Comparison of ENCODE assay signal across 12 mouse cellular contexts in genomic region chr13:24144141-24144540, GRCm38 (mm10).
DNase-seq lines count a peak whose midpoint lies in the region; ATAC-seq and TF ChIP-seq lines count a peak whose summit lies in the region.
"Had no signal": no experiment of that assay in that cellular context is flagged by ENCODE, and none has a peak within 500 bp of the region (broad histone marks: within the 10 kb centered on the region; RNA-seq: fewer than 3 reads in every experiment).

No protein-coding gene starts in this region.

- H3K9me3 ChIP-seq in heart, embryonic 11.5 days (replicated peaks; ENCODE audit: control insufficient read depth, low read length): no peaks in the 10 kb centered on the region
- H3K9me3 ChIP-seq in midbrain, postnatal 0 days (ENCODE audit: low read length): no peaks in the 10 kb centered on the region
- H3K9me3 ChIP-seq in midbrain, embryonic 14.5 days (ENCODE audit: control insufficient read depth, low read length): no peaks in the 10 kb centered on the region
- H3K9me3 ChIP-seq: limb, embryonic 10.5 days; megakaryocyte, embryonic 14.5 days; stomach, embryonic 15.5 days had no signal

- H3K4me3 ChIP-seq in heart, embryonic 11.5 days (ENCODE audit: low read depth, low read length): no peak overlapping the region
- no peak overlapping the region for H3K4me3 ChIP-seq in midbrain, postnatal 0 days (ENCODE audit: low read depth, low read length)
- H3K4me3 ChIP-seq in midbrain, embryonic 14.5 days (replicated peaks; ENCODE audit: low read depth, low read length): no peak overlapping the region
- H3K4me3 ChIP-seq: limb, embryonic 10.5 days; megakaryocyte, embryonic 14.5 days; stomach, embryonic 15.5 days had no signal

- 60% methylated on average over 2 of the region's 2 CpGs for WGBS in heart, embryonic 11.5 days (ENCODE audit: insufficient replicate concordance)
- 67% methylated on average over 2 of the region's 2 CpGs for WGBS in midbrain, postnatal 0 days
- 70% methylated on average over 2 of the region's 2 CpGs for WGBS in midbrain, embryonic 14.5 days

- no peak for ATAC-seq in heart, embryonic 11.5 days (replicated peaks; ENCODE audit: insufficient number of reproducible peaks, low FRiP score, low TSS enrichment)
- no peak for ATAC-seq in midbrain, postnatal 0 days (ENCODE audit: low FRiP score)
- ATAC-seq in midbrain, embryonic 14.5 days (ENCODE audit: low FRiP score, low TSS enrichment): no peak

- peaks cover 39% of the 10 kb centered on the region for H3K27me3 ChIP-seq in heart, embryonic 11.5 days (ENCODE audit: control insufficient read depth, insufficient read depth, low read length)
- H3K27me3 ChIP-seq in midbrain, postnatal 0 days (ENCODE audit: insufficient read depth, low read length): no peaks in the 10 kb centered on the region
- no peaks in the 10 kb centered on the region for H3K27me3 ChIP-seq in midbrain, embryonic 14.5 days (ENCODE audit: control insufficient read depth, insufficient read depth, low read length)
- H3K27me3 ChIP-seq: stomach, embryonic 15.5 days had no signal

- no peak overlapping the region for H3K9ac ChIP-seq in heart, embryonic 11.5 days (ENCODE audit: low read depth, low read length)
- no peak overlapping the region for H3K9ac ChIP-seq in midbrain, postnatal 0 days (replicated peaks; ENCODE audit: low read length, poor library complexity, severe bottlenecking)
- H3K9ac ChIP-seq in midbrain, embryonic 14.5 days (replicated peaks; ENCODE audit: low read length): no peak overlapping the region
- H3K9ac ChIP-seq: stomach, embryonic 15.5 days had no signal

- no peak for TF ChIP-seq CTCF in midbrain, postnatal 0 days (IDR thresholded peaks at IDR 0.05)

- peaks cover 4% of the 10 kb centered on the region; the same call in 1 of the 2 replicates for H3K4me1 ChIP-seq in heart, embryonic 11.5 days (ENCODE audit: control insufficient read depth, insufficient read depth, low read length)
- H3K4me1 ChIP-seq in midbrain, postnatal 0 days (ENCODE audit: insufficient read depth, low read length): no peaks in the 10 kb centered on the region
- H3K4me1 ChIP-seq in midbrain, embryonic 14.5 days (ENCODE audit: control insufficient read depth, insufficient read depth, low read length): no peaks in the 10 kb centered on the region
- H3K4me1 ChIP-seq: stomach, embryonic 15.5 days had no signal

- no peak overlapping the region for H3K4me2 ChIP-seq in heart, embryonic 11.5 days
- H3K4me2 ChIP-seq in midbrain, postnatal 0 days (ENCODE audit: low read depth, low read length, poor library complexity, severe bottlenecking): no peak overlapping the region
- H3K4me2 ChIP-seq in midbrain, embryonic 14.5 days (ENCODE audit: low read length): no peak overlapping the region
- H3K4me2 ChIP-seq: stomach, embryonic 15.5 days had no signal

- H3K36me3 ChIP-seq in heart, embryonic 11.5 days (ENCODE audit: control insufficient read depth, insufficient read depth, low read length): no peaks in the 10 kb centered on the region
- H3K36me3 ChIP-seq in midbrain, postnatal 0 days (ENCODE audit: insufficient read depth, low read length): no peaks in the 10 kb centered on the region
- H3K36me3 ChIP-seq in midbrain, embryonic 14.5 days (ENCODE audit: control insufficient read depth, insufficient read depth, low read length): no peaks in the 10 kb centered on the region
- H3K36me3 ChIP-seq: limb, embryonic 10.5 days; stomach, embryonic 15.5 days had no signal

- no peak overlapping the region for H3K27ac ChIP-seq in heart, embryonic 11.5 days (ENCODE audit: low read depth, low read length)
- no peak overlapping the region for H3K27ac ChIP-seq in midbrain, postnatal 0 days (ENCODE audit: low read depth, low read length)
- H3K27ac ChIP-seq in midbrain, embryonic 14.5 days (replicated peaks; ENCODE audit: low read depth, low read length): no peak overlapping the region
- H3K27ac ChIP-seq: limb, embryonic 10.5 days; stomach, embryonic 15.5 days had no signal

- peak; percentile 11 for DNase-seq in heart, adult 8-10 months (ENCODE audit: low spot score)
- peak; percentile 12 for DNase-seq in midbrain, postnatal 0 days (ENCODE audit: low spot score)
- DNase-seq in midbrain, embryonic 14.5 days: no peak
- peak; percentile 35 to 62 for DNase-seq in cerebellum, postnatal 25 days
- DNase-seq in testis, postnatal 14 days (ENCODE audit: low spot score): peak; percentile 68
- no peak for DNase-seq in right cerebral cortex, postnatal 36 days (ENCODE audit: low spot score in 2 of 2)
- DNase-seq: kidney, postnatal 4 days; right cerebral cortex, postnatal 14 days had no signal

Comparison
In these comparisons a context has a peak if more than half of its experiments do, and no peak if none do; other contexts are left out.
1. DNase-seq: peak in heart, adult 8-10 months (single experiment), midbrain, postnatal 0 days (single experiment), cerebellum, postnatal 25 days (2 of 2) and testis, postnatal 14 days (single experiment); none in midbrain, embryonic 14.5 days (single experiment) and right cerebral cortex, postnatal 36 days (0 of 2).